Comparison of ENCODE assay signal across 9 mouse cellular contexts in the genomic region with DNA sequence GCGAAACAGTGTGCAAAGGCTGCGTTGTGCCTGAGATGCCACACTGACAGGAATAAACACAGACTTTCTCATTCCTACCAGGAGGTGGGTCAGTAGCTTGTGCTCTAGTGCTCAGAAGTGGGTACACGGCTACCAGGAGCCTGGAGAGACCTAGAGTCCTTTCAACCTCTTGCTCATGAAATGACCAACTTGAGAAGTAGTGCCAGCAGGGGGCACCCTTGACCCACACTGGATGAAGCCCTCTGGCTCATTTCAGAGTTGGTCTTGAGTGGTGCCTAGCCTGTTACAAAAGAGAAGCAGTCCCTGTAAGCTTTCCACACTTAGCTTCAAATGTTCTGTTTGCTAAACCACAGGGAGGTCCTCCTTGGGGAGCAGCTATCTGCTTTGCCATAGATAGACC. TPM values are rescaled to one million over a fixed set of nuclear protein-coding genes. Genes with fewer than 3 reads are reported as not detected.
A peak's percentile ranks its signal among the peaks of the same experiment; 100 is the strongest.
DNase-seq lines count a peak whose midpoint lies in the region; ATAC-seq and TF ChIP-seq lines count a peak whose summit lies in the region.
"Had no signal": no experiment of that assay in that cellular context is flagged by ENCODE, and none has a peak within 500 bp of the region (broad histone marks: within the 10 kb centered on the region; RNA-seq: fewer than 3 reads in every experiment).

No protein-coding gene starts in this region.

- peak; percentile 85 for TF ChIP-seq CTCF in heart, adult 2 months (IDR thresholded peaks at IDR 0.05)
- TF ChIP-seq CTCF in liver, adult 2 months (IDR thresholded peaks at IDR 0.05; ENCODE audit: low read depth, low read length) = peak; percentile 64

- H3K4me3 ChIP-seq in heart, adult 2 months = no peak overlapping the region
- no peak overlapping the region for H3K4me3 ChIP-seq in kidney, embryonic 15.5 days (replicated peaks)
- H3K4me3 ChIP-seq in liver, adult 2 months (ENCODE audit: insufficient read depth, low read depth, low read length) = no peak overlapping the region
- no peak overlapping the region for H3K4me3 ChIP-seq in neural tube, embryonic 14.5 days (ENCODE audit: low read depth, low read length)

- H3K9me3 ChIP-seq in kidney, embryonic 15.5 days (replicated peaks) = no peaks in the 10 kb centered on the region
- no peaks in the 10 kb centered on the region for H3K9me3 ChIP-seq in neural tube, embryonic 14.5 days (ENCODE audit: control insufficient read depth, low read length)

- intact Hi-C loops in heart, adult 2 months (cut with DNase I) = loop anchor here (1.0 to 5.0 kb wide), 4 partner anchors 56 to 670 kb away; no protein-coding TSS in a partner anchor

- TF ChIP-seq POLR2A in heart, adult 2 months (IDR thresholded peaks at IDR 0.05; ENCODE audit: insufficient read depth, low read depth, low read length) = no peak
- no peak for TF ChIP-seq POLR2A in liver, adult 2 months (IDR thresholded peaks at IDR 0.05; ENCODE audit: extremely low read depth, insufficient read depth, low read length)

- H3K79me2 ChIP-seq in heart, adult 2 months (replicated peaks; ENCODE audit: control insufficient read depth, insufficient read depth, low read length) = no peaks in the 10 kb centered on the region
- no peaks in the 10 kb centered on the region for H3K79me2 ChIP-seq in liver, adult 2 months (ENCODE audit: control insufficient read depth, insufficient read depth, low read length)

- H3K9ac ChIP-seq in heart, adult 2 months (ENCODE audit: low read depth, low read length) = no peak overlapping the region
- H3K9ac ChIP-seq in kidney, embryonic 15.5 days = no peak overlapping the region
- H3K9ac ChIP-seq in liver, adult 2 months (ENCODE audit: low read depth, low read length) = no peak overlapping the region
- H3K9ac ChIP-seq in neural tube, embryonic 14.5 days (replicated peaks; ENCODE audit: low read depth, low read length) = no peak overlapping the region

- peak; percentile 70; the same call in 1 of the 2 replicates for TF ChIP-seq EP300 in heart, adult 2 months (IDR thresholded peaks at IDR 0.05; ENCODE audit: insufficient read depth, low read depth, low read length)

- no peak overlapping the region for H3K4me2 ChIP-seq in kidney, embryonic 15.5 days
- H3K4me2 ChIP-seq in neural tube, embryonic 14.5 days (ENCODE audit: low read depth, low read length) = no peak overlapping the region

- WGBS in heart, adult 2 months = 53% methylated on average over 3 of the region's 3 CpGs
- WGBS in kidney, embryonic 15.5 days = 54% methylated on average over 3 of the region's 3 CpGs
- WGBS in liver, adult 2 months = 50% methylated on average over 3 of the region's 3 CpGs
- WGBS in neural tube, embryonic 14.5 days = 61% methylated on average over 3 of the region's 3 CpGs

- no peaks in the 10 kb centered on the region for H3K36me3 ChIP-seq in heart, adult 2 months (ENCODE audit: control insufficient read depth, insufficient read depth, low read length)
- no peaks in the 10 kb centered on the region for H3K36me3 ChIP-seq in kidney, embryonic 15.5 days
- H3K36me3 ChIP-seq in liver, adult 2 months (ENCODE audit: control insufficient read depth, insufficient read depth, low read length) = no peaks in the 10 kb centered on the region
- no peaks in the 10 kb centered on the region for H3K36me3 ChIP-seq in neural tube, embryonic 14.5 days (ENCODE audit: control insufficient read depth, insufficient read depth, low read length)

- DNase-seq in spleen, postnatal 4 days (ENCODE audit: low spot score in 2 of 2) = peak; percentile 36 to 69
- no peak for DNase-seq in spleen, adult 12 weeks (ENCODE audit: low spot score)
- peak; percentile 90 for DNase-seq in embryo, embryonic 10 days (ENCODE audit: low spot score)
- DNase-seq in heart, adult 2 months = peak; percentile 72 to 81
- peak; percentile 25 for DNase-seq in liver, adult 2 months (ENCODE audit: extremely low read depth, low read depth, low spot score)
- DNase-seq in thymus, postnatal 36 days = peak; percentile 15 to 25

- no peak overlapping the region for H3K27ac ChIP-seq in heart, adult 2 months
- H3K27ac ChIP-seq in kidney, embryonic 15.5 days = peak overlapping the region; percentile 68; the same call in 1 of the 2 replicates
- H3K27ac ChIP-seq in liver, adult 2 months (replicated peaks; ENCODE audit: insufficient read depth, low read depth, low read length) = no peak overlapping the region
- H3K27ac ChIP-seq in neural tube, embryonic 14.5 days (ENCODE audit: low read depth, low read length) = no peak overlapping the region

- H3K4me1 ChIP-seq in heart, adult 2 months (ENCODE audit: control insufficient read depth, insufficient read depth, low read length) = 0 out of 2 replicates have a peak, but pooled peaks cover 1% of the 10 kb centered on the region
- peaks cover 16% of the 10 kb centered on the region for H3K4me1 ChIP-seq in kidney, embryonic 15.5 days
- H3K4me1 ChIP-seq in liver, adult 2 months (ENCODE audit: control insufficient read depth, insufficient read depth, low read length) = no peaks in the 10 kb centered on the region
- peaks cover 5% of the 10 kb centered on the region; the same call in 1 of the 2 replicates for H3K4me1 ChIP-seq in neural tube, embryonic 14.5 days (ENCODE audit: control insufficient read depth, insufficient read depth, low read length)

- ATAC-seq in kidney, embryonic 15.5 days (replicated peaks; ENCODE audit: low FRiP score) = peak; percentile 27
- peak; percentile 38; the same call in 1 of the 2 replicates for ATAC-seq in neural tube, embryonic 14.5 days (ENCODE audit: low read depth)

- H3K27me3 ChIP-seq in heart, adult 2 months (ENCODE audit: control insufficient read depth, insufficient read depth, low read length) = 0 out of 2 replicates have a peak, but pooled peaks cover 1% of the 10 kb centered on the region
- H3K27me3 ChIP-seq in kidney, embryonic 15.5 days = peaks cover 63% of the 10 kb centered on the region
- H3K27me3 ChIP-seq in liver, adult 2 months (ENCODE audit: control insufficient read depth, insufficient read depth, low read length) = peaks cover 3% of the 10 kb centered on the region; the same call in 1 of the 2 replicates
- no peaks in the 10 kb centered on the region for H3K27me3 ChIP-seq in neural tube, embryonic 14.5 days (ENCODE audit: control insufficient read depth, insufficient read depth, low read length)

RNA-seq across cellular contexts. Expression of a gene that starts 28.5 kb away (rescaled TPM):
- total RNA-seq in heart, adult 2 months (2021) = 1 to 10 TPM in 1 of 2 experiments, under 1 TPM in 1; 0.80 to 1.4 TPM
- polyA plus RNA-seq in heart, adult 2 months (2012; rRNA removed) = 0.76 and 1.00 TPM in 2 replicates
- 11.8 and 12.9 TPM in 2 replicates for polyA plus RNA-seq in kidney, embryonic 15.5 days (2015; fragmentation: Nextera tagmentation; extraction: Ambion mirVana)
- 5.1 and 7.2 TPM in 2 replicates for total RNA-seq in liver, adult 2 months (2014; rRNA removed)
- 13.7 and 19.8 TPM in 2 replicates for polyA plus RNA-seq in liver, adult 2 months (2012; rRNA removed)
- 2.7 and 3.2 TPM in 2 replicates for polyA plus RNA-seq in neural tube, embryonic 14.5 days (2014; fragmentation: Nextera tagmentation; extraction: Ambion mirVana)
- total RNA-seq: neutrophil, adult 5-6 weeks had no signal

RNA-seq across cellular contexts. Expression of a gene that starts 46.7 kb away (rescaled TPM):
- 10 to 100 TPM; 36.5 to 55.4 TPM for total RNA-seq in heart, adult 2 months (2021)
- polyA plus RNA-seq in heart, adult 2 months (2012; rRNA removed) = 54.9 and 104 TPM in 2 replicates
- 73.9 and 89.7 TPM in 2 replicates for polyA plus RNA-seq in kidney, embryonic 15.5 days (2015; fragmentation: Nextera tagmentation; extraction: Ambion mirVana)
- total RNA-seq in liver, adult 2 months (2014; rRNA removed) = 3.9 and 4.0 TPM in 2 replicates
- 2.8 and 3.6 TPM in 2 replicates for polyA plus RNA-seq in liver, adult 2 months (2012; rRNA removed)
- 6.0 and 6.3 TPM in 2 replicates for polyA plus RNA-seq in neural tube, embryonic 14.5 days (2014; fragmentation: Nextera tagmentation; extraction: Ambion mirVana)
- total RNA-seq: neutrophil, adult 5-6 weeks had no signal
